ENCODE assay signal across 9 mouse cellular contexts in genomic region chr2:26506746-26507280, GRCm38 (mm10). TPM values are rescaled to one million over a fixed set of nuclear protein-coding genes. Genes with fewer than 3 reads are reported as not detected.
DNase-seq lines count a peak whose midpoint lies in the region; ATAC-seq lines count a peak whose summit lies in the region.
"Had no signal": no experiment of that assay in that cellular context is flagged by ENCODE, and none has a peak within 500 bp of the region (broad histone marks: within the 10 kb centered on the region; RNA-seq: fewer than 3 reads in every experiment).

No protein-coding gene starts in this region.

- no peaks in the 10 kb centered on the region for H3K27me3 ChIP-seq in lung, embryonic 15.5 days
- peaks cover 8% of the 10 kb centered on the region for H3K27me3 ChIP-seq in embryonic facial prominence, embryonic 13.5 days
- H3K27me3 ChIP-seq in hindbrain, embryonic 14.5 days (ENCODE audit: control insufficient read depth, insufficient read depth, low read length) = peaks cover 23% of the 10 kb centered on the region
- H3K27me3 ChIP-seq in midbrain, embryonic 16.5 days (ENCODE audit: control insufficient read depth, insufficient read depth, low read depth, low read length) = peaks cover 19% of the 10 kb centered on the region

- H3K36me3 ChIP-seq in lung, embryonic 15.5 days = no peaks in the 10 kb centered on the region
- H3K36me3 ChIP-seq in embryonic facial prominence, embryonic 13.5 days = no peaks in the 10 kb centered on the region
- H3K36me3 ChIP-seq in hindbrain, embryonic 14.5 days (replicated peaks; ENCODE audit: control insufficient read depth, insufficient read depth) = no peaks in the 10 kb centered on the region
- H3K36me3 ChIP-seq in midbrain, embryonic 16.5 days (ENCODE audit: control insufficient read depth, insufficient read depth, low read length) = no peaks in the 10 kb centered on the region

- H3K27ac ChIP-seq in lung, embryonic 15.5 days = peak overlapping the region; percentile 90
- peak overlapping the region; percentile 96 for H3K27ac ChIP-seq in embryonic facial prominence, embryonic 13.5 days
- peak overlapping the region; percentile 44 for H3K27ac ChIP-seq in hindbrain, embryonic 14.5 days
- peak overlapping the region; percentile 34; the same call in 1 of the 2 replicates for H3K27ac ChIP-seq in midbrain, embryonic 16.5 days (ENCODE audit: low read length)

- ATAC-seq in lung, embryonic 15.5 days (ENCODE audit: borderline replicate concordance, extremely low read depth, low FRiP score, low TSS enrichment) = no peak
- no peak for ATAC-seq in embryonic facial prominence, embryonic 13.5 days (ENCODE audit: insufficient number of reproducible peaks, insufficient read depth, low FRiP score, low TSS enrichment, low read depth)
- no peak for ATAC-seq in hindbrain, embryonic 14.5 days (ENCODE audit: low FRiP score)
- no peak for ATAC-seq in midbrain, embryonic 16.5 days

- peaks cover 42% of the 10 kb centered on the region for H3K4me1 ChIP-seq in lung, embryonic 15.5 days
- peaks cover 64% of the 10 kb centered on the region for H3K4me1 ChIP-seq in embryonic facial prominence, embryonic 13.5 days
- peaks cover 38% of the 10 kb centered on the region for H3K4me1 ChIP-seq in hindbrain, embryonic 14.5 days (replicated peaks; ENCODE audit: control insufficient read depth, insufficient read depth, low read length)
- H3K4me1 ChIP-seq in midbrain, embryonic 16.5 days (ENCODE audit: control insufficient read depth, insufficient read depth, low read length) = peaks cover 23% of the 10 kb centered on the region

- peak overlapping the region; percentile 8; the same call in 1 of the 2 replicates for H3K9ac ChIP-seq in lung, embryonic 15.5 days
- H3K9ac ChIP-seq in embryonic facial prominence, embryonic 13.5 days = 0 out of 2 replicates have a peak overlapping the region, but pooled peaks have one; percentile 37
- no peak overlapping the region for H3K9ac ChIP-seq in hindbrain, embryonic 14.5 days
- no peak overlapping the region for H3K9ac ChIP-seq in midbrain, embryonic 16.5 days (ENCODE audit: low read depth, low read length)

- no peaks in the 10 kb centered on the region for H3K9me3 ChIP-seq in lung, embryonic 15.5 days
- no peaks in the 10 kb centered on the region for H3K9me3 ChIP-seq in embryonic facial prominence, embryonic 13.5 days
- H3K9me3 ChIP-seq in hindbrain, embryonic 14.5 days (ENCODE audit: control insufficient read depth, low read length) = no peaks in the 10 kb centered on the region
- H3K9me3 ChIP-seq in midbrain, embryonic 16.5 days (replicated peaks; ENCODE audit: control insufficient read depth, low read length, poor library complexity, severe bottlenecking) = no peaks in the 10 kb centered on the region

- peak overlapping the region; percentile 29; the same call in 1 of the 2 replicates for H3K4me2 ChIP-seq in lung, embryonic 15.5 days
- peak overlapping the region; percentile 44 for H3K4me2 ChIP-seq in embryonic facial prominence, embryonic 13.5 days
- H3K4me2 ChIP-seq in hindbrain, embryonic 14.5 days (replicated peaks) = no peak overlapping the region; the same call in 1 of the 2 replicates
- no peak overlapping the region for H3K4me2 ChIP-seq in midbrain, embryonic 16.5 days (ENCODE audit: low read length)

- no peak overlapping the region for H3K4me3 ChIP-seq in lung, embryonic 15.5 days
- H3K4me3 ChIP-seq in embryonic facial prominence, embryonic 13.5 days = no peak overlapping the region
- H3K4me3 ChIP-seq in hindbrain, embryonic 14.5 days (replicated peaks; ENCODE audit: low read length) = no peak overlapping the region
- H3K4me3 ChIP-seq in midbrain, embryonic 16.5 days (ENCODE audit: low read depth, low read length) = no peak overlapping the region

- WGBS in lung, embryonic 15.5 days = 77% methylated on average over 3 of the region's 3 CpGs
- WGBS in embryonic facial prominence, embryonic 13.5 days = 65% methylated on average over 3 of the region's 3 CpGs
- 88% methylated on average over 3 of the region's 3 CpGs for WGBS in hindbrain, embryonic 14.5 days
- 85% methylated on average over 3 of the region's 3 CpGs for WGBS in midbrain, embryonic 16.5 days

- DNase-seq in lung, postnatal 10 days = no peak
- DNase-seq in hindbrain, embryonic 14.5 days (ENCODE audit: low spot score) = no peak
- no peak for DNase-seq in c-Kit-positive CD71-positive TER-119-positive erythroid progenitor cells, embryonic 14.5 days (ENCODE audit: low spot score)
- DNase-seq in layer of hippocampus, postnatal 14 days (ENCODE audit: low spot score in 2 of 2) = no peak
- DNase-seq in right cerebral cortex, postnatal 25 days = no peak
- DNase-seq: left cerebral cortex, postnatal 4 days had no signal

RNA-seq across cellular contexts. Expression of gene Notch1, which starts 9.7 kb away (rescaled TPM):
- 22.1 and 23.9 TPM in 2 replicates for polyA plus RNA-seq in lung, embryonic 15.5 days (2015; fragmentation: Nextera tagmentation; extraction: Ambion mirVana)
- 17.3 and 17.8 TPM in 2 replicates for polyA plus RNA-seq in embryonic facial prominence, embryonic 13.5 days (2015; fragmentation: Nextera tagmentation; extraction: Ambion mirVana)
- 23.3 and 25.6 TPM in 2 replicates for polyA plus RNA-seq in hindbrain, embryonic 14.5 days (2014; fragmentation: Nextera tagmentation; extraction: Ambion mirVana)
- polyA plus RNA-seq in midbrain, embryonic 16.5 days (2015; fragmentation: Nextera tagmentation; extraction: Ambion mirVana) = 10.7 and 11.4 TPM in 2 replicates
- total RNA-seq in layer of hippocampus, postnatal 14 days (2021) = 10 to 100 TPM; 35.4 to 45.2 TPM

Comparison
In these comparisons a context has a peak if more than half of its experiments do, and no peak if none do; other contexts are left out.
1. H3K27ac ChIP-seq: peak in every context shown above with its lines; median percentile 96 in embryonic facial prominence, embryonic 13.5 days; 90 in lung, embryonic 15.5 days; 44 in hindbrain, embryonic 14.5 days; 34 in midbrain, embryonic 16.5 days.
2. H3K4me2 ChIP-seq: peak in lung, embryonic 15.5 days (single experiment) and embryonic facial prominence, embryonic 13.5 days (single experiment); none in hindbrain, embryonic 14.5 days (single experiment) and midbrain, embryonic 16.5 days (single experiment).
3. H3K9ac ChIP-seq: peak in lung, embryonic 15.5 days (single experiment) and embryonic facial prominence, embryonic 13.5 days (single experiment); none in hindbrain, embryonic 14.5 days (single experiment) and midbrain, embryonic 16.5 days (single experiment).